Mouse (Mus musculus): Measurements from ENCODE around the gene Mgll. TPM values are rescaled to one million over a fixed set of nuclear protein-coding genes. Genes with fewer than 3 reads are reported as not detected.
A peak's percentile ranks its signal among the peaks of the same experiment; 100 is the strongest.

Mgll gene
- total RNA-seq, 2 experiments from 2014 or later: 185 to 205 TPM

GRCm38 (mm10) chr6:88762440-88763196 lies 38.4 kb downstream of the Mgll start:
- intact Hi-C loops (cut with DNase I): no loop called here
- DNase-seq (ENCODE audit: low spot score in 2 of 2): no peak

- intact Hi-C loops (cut with DNase I): no loop called here
- DNase-seq (ENCODE audit: low spot score in 2 of 2): no peak
These were observed 39.4 kb downstream of the Mgll start for GRCm38 (mm10) chr6:88763518-88764077.

GRCm38 (mm10) chr6:88764281-88764680 lies 40.1 kb downstream of the Mgll start:
- intact Hi-C loops (cut with DNase I): no loop called here
- DNase-seq (ENCODE audit: low spot score in 2 of 2): no peak

GRCm38 (mm10) chr6:88767740-88768139 lies 43.5 kb downstream of the Mgll start:
- intact Hi-C loops (cut with DNase I): no loop called here

GRCm38 (mm10) chr6:88769723-88770122 lies 45.5 kb downstream of the Mgll start:
- intact Hi-C loops (cut with DNase I): no loop called here

More at GRCm38 (mm10) chr6:88767740-88768139, 43.5 kb downstream of the Mgll start:
- no peak for DNase-seq (ENCODE audit: low spot score in 2 of 2)

GRCm38 (mm10) chr6:88770300-88770904 lies 46.2 kb downstream of the Mgll start:
- intact Hi-C loops (cut with DNase I): no loop called here
- no peak for DNase-seq (ENCODE audit: low spot score in 2 of 2)

More at GRCm38 (mm10) chr6:88769723-88770122, 45.5 kb downstream of the Mgll start:
- no peak for DNase-seq (ENCODE audit: low spot score in 2 of 2)

- DNase-seq (ENCODE audit: low spot score in 2 of 2): no peak
- intact Hi-C loops (cut with DNase I): no loop called here
These were observed 46.8 kb downstream of the Mgll start for GRCm38 (mm10) chr6:88770981-88771380.

GRCm38 (mm10) chr6:88772041-88772440 lies 47.8 kb downstream of the Mgll start:
- no peak for DNase-seq (ENCODE audit: low spot score in 2 of 2)
- intact Hi-C loops (cut with DNase I): no loop called here

GRCm38 (mm10) chr6:88774055-88774454 lies 49.8 kb downstream of the Mgll start:
- intact Hi-C loops (cut with DNase I): no loop called here
- DNase-seq (ENCODE audit: low spot score in 2 of 2): peak in 1 of 2 experiments; percentile 67

GRCm38 (mm10) chr6:88775267-88775666 lies 51.1 kb downstream of the Mgll start:
- intact Hi-C loops (cut with DNase I): no loop called here
- no peak for DNase-seq (ENCODE audit: low spot score in 2 of 2)

GRCm38 (mm10) chr6:88776336-88776923 lies 52.2 kb downstream of the Mgll start:
- intact Hi-C loops (cut with DNase I): no loop called here

GRCm38 (mm10) chr6:88776964-88777363 lies 52.8 kb downstream of the Mgll start:
- no peak for DNase-seq (ENCODE audit: low spot score in 2 of 2)

More at GRCm38 (mm10) chr6:88776336-88776923, 52.2 kb downstream of the Mgll start:
- DNase-seq (ENCODE audit: low spot score in 2 of 2): no peak

GRCm38 (mm10) chr6:88778047-88778688 lies 54.0 kb downstream of the Mgll start:
- DNase-seq (ENCODE audit: low spot score in 2 of 2): no peak
- intact Hi-C loops (cut with DNase I): no loop called here

More at GRCm38 (mm10) chr6:88776964-88777363, 52.8 kb downstream of the Mgll start:
- intact Hi-C loops (cut with DNase I): no loop called here

- DNase-seq (ENCODE audit: low spot score in 2 of 2): no peak
- intact Hi-C loops (cut with DNase I): no loop called here
These were observed 55.5 kb downstream of the Mgll start for GRCm38 (mm10) chr6:88779755-88780154.

- DNase-seq (ENCODE audit: low spot score in 2 of 2): no peak
- intact Hi-C loops (cut with DNase I): no loop called here
These were observed 57.7 kb downstream of the Mgll start for GRCm38 (mm10) chr6:88781919-88782318.

- intact Hi-C loops (cut with DNase I): no loop called here
- no peak for DNase-seq (ENCODE audit: low spot score in 2 of 2)
These were observed 58.8 kb downstream of the Mgll start for GRCm38 (mm10) chr6:88782981-88783397.

- intact Hi-C loops (cut with DNase I): no loop called here
- peak in 1 of 2 experiments; percentile 82 for DNase-seq (ENCODE audit: low spot score in 2 of 2)
These were observed 60.5 kb downstream of the Mgll start for GRCm38 (mm10) chr6:88784691-88785173.

GRCm38 (mm10) chr6:88785331-88785730 lies 61.1 kb downstream of the Mgll start:
- DNase-seq (ENCODE audit: low spot score in 2 of 2): peak in 1 of 2 experiments; percentile 52
- intact Hi-C loops (cut with DNase I): no loop called here

GRCm38 (mm10) chr6:88785781-88786542 lies 61.8 kb downstream of the Mgll start:
- intact Hi-C loops (cut with DNase I): no loop called here
- peak in 1 of 2 experiments; percentile 57 for DNase-seq (ENCODE audit: low spot score in 2 of 2)

Data from left cerebral cortex, postnatal 25 days (tissue).